Comparison of ENCODE assay signal across 8 mouse cellular contexts in the genomic region with DNA sequence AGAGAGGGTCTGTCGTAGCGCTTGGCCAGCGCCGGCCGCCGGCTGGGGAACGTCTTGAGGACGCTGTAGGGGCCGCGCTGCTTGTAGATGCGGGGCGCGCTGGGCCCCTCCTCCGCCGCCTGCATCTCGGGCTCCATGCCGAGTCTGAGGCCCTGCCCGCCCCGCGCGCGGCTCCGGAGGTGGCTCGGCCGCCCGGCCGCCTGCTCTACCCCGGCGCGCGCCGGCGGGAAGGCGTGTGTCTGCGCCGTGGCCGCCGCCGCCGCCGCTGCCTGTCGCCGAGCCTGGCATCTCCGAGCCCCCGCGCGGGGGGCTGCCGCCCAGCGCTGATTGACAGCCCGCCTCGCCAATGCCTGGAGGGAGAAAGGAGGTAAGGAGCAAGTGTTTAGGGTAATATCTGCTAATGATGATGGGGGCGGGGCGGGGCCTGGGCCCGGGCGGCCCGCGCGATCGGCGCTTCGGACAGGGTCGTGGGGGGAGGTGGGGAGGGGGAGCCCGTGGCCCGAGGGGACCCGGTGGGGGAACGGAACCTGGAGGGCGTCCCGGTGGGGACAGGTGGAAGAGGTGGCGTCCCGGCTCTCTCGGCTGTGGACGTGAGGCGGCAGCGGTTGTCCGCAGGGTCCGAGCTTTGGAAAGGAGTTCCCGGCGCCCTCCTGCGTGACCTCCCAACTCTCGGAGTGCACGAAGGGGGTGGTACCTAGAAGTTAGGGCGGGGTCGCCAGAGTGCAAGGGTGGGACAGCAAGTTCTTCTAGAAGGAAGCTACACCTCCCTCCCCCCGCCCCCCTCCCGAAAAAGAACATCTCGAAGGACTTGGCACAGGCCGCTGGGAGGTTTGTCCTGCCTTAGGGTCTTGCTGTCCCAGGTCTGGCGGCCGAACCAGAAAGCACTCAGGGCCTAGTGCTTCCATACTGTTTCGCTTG. TPM values are rescaled to one million over a fixed set of nuclear protein-coding genes. Genes with fewer than 3 reads are reported as not detected.
DNase-seq lines count a peak whose midpoint lies in the region; ATAC-seq and TF ChIP-seq lines count a peak whose summit lies in the region.

A gene (minus strand): TSS at position 868 of the 918 bp plus-strand sequence.

- peak within 1 kb of the TSS; percentile 69 for H3K4me2 ChIP-seq in hindbrain, embryonic 14.5 days (replicated peaks)

- peak; percentile 35 for ATAC-seq in Patski
- ATAC-seq in hindbrain, embryonic 14.5 days (ENCODE audit: low FRiP score): peak; percentile 75

- intact Hi-C loops in left cerebral cortex, adult 2 months (cut with DNase I): no loop called here

- H3K27me3 ChIP-seq in Patski: peaks cover 7% of the 10 kb centered on the region
- 0 out of 2 replicates have a peak, but pooled peaks cover 4% of the 10 kb centered on the region for H3K27me3 ChIP-seq in hindbrain, embryonic 14.5 days (ENCODE audit: control insufficient read depth, insufficient read depth, low read length)

- peaks cover 23% of the 10 kb centered on the region for H3K4me1 ChIP-seq in hindbrain, embryonic 14.5 days (replicated peaks; ENCODE audit: control insufficient read depth, insufficient read depth, low read length)

- no peaks in the 10 kb centered on the region for H3K36me3 ChIP-seq in hindbrain, embryonic 14.5 days (replicated peaks; ENCODE audit: control insufficient read depth, insufficient read depth)

- POLR2A ChIA-PET in Patski (lab: Charles Lee): no interaction called here

- H3K9ac ChIP-seq in hindbrain, embryonic 14.5 days: peak within 1 kb of the TSS; percentile 86

- no peaks in the 10 kb centered on the region for H3K9me3 ChIP-seq in hindbrain, embryonic 14.5 days (ENCODE audit: control insufficient read depth, low read length)

- WGBS in hindbrain, embryonic 14.5 days: 1% methylated on average over 56 of the region's 90 CpGs

- in situ Hi-C loops in Patski (cut with MboI; ENCODE audit: low pct_unique_long_range_greater_than_20kb): no loop called here

- DNase-seq in Patski (ENCODE audit: low read depth, low spot score): no peak
- DNase-seq in cerebellum, adult 9-10 months: peak; percentile 58
- DNase-seq in frontal cortex, postnatal 14 days (ENCODE audit: low spot score in 2 of 2): peak; percentile 71
- peak; percentile 82 for DNase-seq in hindbrain, embryonic 14.5 days (ENCODE audit: low spot score)
- DNase-seq in left cerebral cortex, adult 2 months (ENCODE audit: extremely low spot score in 1 of 2, low spot score in 2 of 2): peak; percentile 74 to 84
- peak; percentile 80 to 87 for DNase-seq in lung, postnatal 4 days
- peak; percentile 77 for DNase-seq in right cerebral cortex, adult 18-20 months
- DNase-seq in urinary bladder, postnatal 14 days (ENCODE audit: low spot score): peak; percentile 74

- H3K27ac ChIP-seq in hindbrain, embryonic 14.5 days: peak within 1 kb of the TSS; percentile 84
- peak within 1 kb of the TSS; percentile 28; the same call in 1 of the 2 replicates for H3K27ac ChIP-seq in left cerebral cortex, adult 2 months

- no peak for TF ChIP-seq CTCF in Patski (IDR thresholded peaks at IDR 0.05)
- no peak for TF ChIP-seq CTCF in left cerebral cortex, adult 2 months (IDR thresholded peaks at IDR 0.05)

- peak within 1 kb of the TSS; percentile 77 for H3K4me3 ChIP-seq in hindbrain, embryonic 14.5 days (replicated peaks; ENCODE audit: low read length)
- H3K4me3 ChIP-seq in left cerebral cortex, adult 2 months: peak within 1 kb of the TSS; percentile 61

- CTCF ChIA-PET in Patski (lab: Charles Lee): no interaction called here

RNA-seq across cellular contexts. Expression of the gene that starts here (rescaled TPM):
- polyA plus RNA-seq in Patski (2021): 1.1 TPM
- polyA plus RNA-seq in hindbrain, embryonic 14.5 days (2014; fragmentation: Nextera tagmentation; extraction: Ambion mirVana): 15.1 and 15.9 TPM in 2 replicates
- 1 to 10 TPM; 7.9 TPM for total RNA-seq in left cerebral cortex, adult 2 months (2021)
